Mouse (Mus musculus): ENCODE data around the gene Cerk.

The Cerk gene

GRCm38 (mm10) chr15:86167032-86167655 is 18.8 kb downstream of the Cerk start:
- intact Hi-C loops (cut with DNase I) = no loop called here

GRCm38 (mm10) chr15:86165811-86166590 is 19.9 kb downstream of the Cerk start:
- intact Hi-C loops (cut with DNase I) = no loop called here

GRCm38 (mm10) chr15:86164718-86165345 is 21.1 kb downstream of the Cerk start:
- intact Hi-C loops (cut with DNase I) = loop anchor here (5.0 kb wide), 1 partner anchor 62 kb away; no protein-coding TSS in a partner anchor

GRCm38 (mm10) chr15:86161800-86162199 is 24.1 kb downstream of the Cerk start:
- intact Hi-C loops (cut with DNase I) = loop anchor here (5.0 kb wide), 1 partner anchor 66 kb away; no protein-coding TSS in a partner anchor

- intact Hi-C loops (cut with DNase I) = loop anchor here (5.0 kb wide), 1 partner anchor 66 kb away; no protein-coding TSS in a partner anchor
These were observed 25.0 kb downstream of the Cerk start for GRCm38 (mm10) chr15:86160906-86161305.

GRCm38 (mm10) chr15:86159719-86160118 is 26.2 kb downstream of the Cerk start:
- intact Hi-C loops (cut with DNase I) = loop anchor here (5.0 kb wide), 1 partner anchor 68 kb away; no protein-coding TSS in a partner anchor

- intact Hi-C loops (cut with DNase I) = no loop called here
These were observed 26.8 kb downstream of the Cerk start for GRCm38 (mm10) chr15:86159093-86159492.

- intact Hi-C loops (cut with DNase I) = no loop called here
These were observed 29.4 kb downstream of the Cerk start for GRCm38 (mm10) chr15:86156492-86156891.

GRCm38 (mm10) chr15:86153481-86153960 is 32.4 kb downstream of the Cerk start:
- intact Hi-C loops (cut with DNase I) = no loop called here

- intact Hi-C loops (cut with DNase I) = no loop called here
These were observed 35.3 kb downstream of the Cerk start for GRCm38 (mm10) chr15:86150593-86150992.

- intact Hi-C loops (cut with DNase I) = no loop called here
These were observed 39.0 kb downstream of the Cerk start for GRCm38 (mm10) chr15:86146922-86147321.

- intact Hi-C loops (cut with DNase I) = no loop called here
These were observed 40.9 kb downstream of the Cerk start for GRCm38 (mm10) chr15:86145046-86145445.

GRCm38 (mm10) chr15:86144577-86144976 is 41.4 kb downstream of the Cerk start:
- intact Hi-C loops (cut with DNase I) = no loop called here

- intact Hi-C loops (cut with DNase I) = no loop called here
These were observed 45.6 kb downstream of the Cerk start for GRCm38 (mm10) chr15:86140323-86140722.

GRCm38 (mm10) chr15:86137638-86138037 is 48.3 kb downstream of the Cerk start:
- intact Hi-C loops (cut with DNase I) = no loop called here

- intact Hi-C loops (cut with DNase I) = no loop called here
These were observed 50.8 kb downstream of the Cerk start for GRCm38 (mm10) chr15:86134941-86135783.

GRCm38 (mm10) chr15:86130657-86131056 is 55.3 kb downstream of the Cerk start:
- intact Hi-C loops (cut with DNase I) = no loop called here

GRCm38 (mm10) chr15:86129036-86129435 is 56.9 kb downstream of the Cerk start:
- intact Hi-C loops (cut with DNase I) = no loop called here

- intact Hi-C loops (cut with DNase I) = loop anchor here (1.0 to 5.0 kb wide), 2 partner anchors 37 to 70 kb away; no protein-coding TSS in a partner anchor
These were observed 61.6 kb downstream of the Cerk start for GRCm38 (mm10) chr15:86124359-86124758.

GRCm38 (mm10) chr15:86123409-86123808 is 62.5 kb downstream of the Cerk start:
- intact Hi-C loops (cut with DNase I) = loop anchor here (5.0 kb wide), 1 partner anchor 36 kb away; no protein-coding TSS in a partner anchor

All from adrenal gland (tissue).